Mouse (Mus musculus): ENCODE results near the gene Nlrc3. TPM values are rescaled to one million over a fixed set of nuclear protein-coding genes. Genes with fewer than 3 reads are reported as not detected.
"Not testable (repeated sequence)": the region's sequence is repeated elsewhere in the genome, so short reads cannot be mapped to it uniquely, and the experiment has no call there.

Gene Nlrc3
- polyA plus RNA-seq (2015; fragmentation: Nextera tagmentation; extraction: Ambion mirVana), result 0.88 and 1.2 TPM in 2 replicates

GRCm38 (mm10) chr16:3976251-3976671 is at the start of gene Nlrc3:
Gene Nlrc3 (minus strand): TSS chr16:3976632.
- peak; percentile 38; the same call in 1 of the 2 replicates for ATAC-seq
- H3K4me2 ChIP-seq (ENCODE audit: low read length), result no peak within 1 kb of the TSS

DNA sequence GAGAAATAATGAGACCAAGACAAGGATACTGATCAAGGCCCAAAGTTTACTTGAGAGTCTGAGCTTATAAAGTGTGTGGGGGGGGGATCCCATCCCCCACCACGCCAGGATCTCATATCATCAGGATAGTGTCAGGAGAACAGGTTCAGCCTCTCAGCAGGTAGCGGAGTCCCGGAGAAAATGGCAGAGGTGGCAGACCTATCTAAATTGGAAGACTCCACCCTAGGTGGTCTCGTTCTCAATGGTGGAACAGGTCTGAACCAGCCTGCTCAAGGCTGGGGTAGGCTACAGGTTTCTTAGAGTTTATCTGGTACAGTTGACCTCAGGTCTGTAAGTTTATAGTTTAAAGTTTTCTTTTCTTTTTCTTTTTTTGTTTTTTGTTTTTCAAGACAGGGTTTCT is 46.3 kb upstream of the Nlrc3 start:
- no peaks in the 10 kb centered on the region for H3K36me3 ChIP-seq (ENCODE audit: control insufficient read depth, insufficient read depth)

More at GRCm38 (mm10) chr16:3976251-3976671, at the start of gene Nlrc3:
- Histone ChIP-seq H3K9ac (replicated peaks; ENCODE audit: low read depth, low read length) (no peak within 1 kb of the TSS), H3K4me3 (replicated peaks; ENCODE audit: low read length) (no peak within 1 kb of the TSS), H3K36me3 (ENCODE audit: control insufficient read depth, insufficient read depth) (peaks cover 23% of the 10 kb centered on the region), H3K9me3 (ENCODE audit: control insufficient read depth, low read length) (no peaks in the 10 kb centered on the region), H3K27me3 (replicated peaks; ENCODE audit: control insufficient read depth, insufficient read depth, low read length) (no peaks in the 10 kb centered on the region), H3K27ac (ENCODE audit: low read length) (no peak within 1 kb of the TSS), H3K4me1 (replicated peaks; ENCODE audit: control insufficient read depth, insufficient read depth, low read length) (no peaks in the 10 kb centered on the region)
- 82% methylated on average over 4 of the region's 4 CpGs for WGBS

DNA sequence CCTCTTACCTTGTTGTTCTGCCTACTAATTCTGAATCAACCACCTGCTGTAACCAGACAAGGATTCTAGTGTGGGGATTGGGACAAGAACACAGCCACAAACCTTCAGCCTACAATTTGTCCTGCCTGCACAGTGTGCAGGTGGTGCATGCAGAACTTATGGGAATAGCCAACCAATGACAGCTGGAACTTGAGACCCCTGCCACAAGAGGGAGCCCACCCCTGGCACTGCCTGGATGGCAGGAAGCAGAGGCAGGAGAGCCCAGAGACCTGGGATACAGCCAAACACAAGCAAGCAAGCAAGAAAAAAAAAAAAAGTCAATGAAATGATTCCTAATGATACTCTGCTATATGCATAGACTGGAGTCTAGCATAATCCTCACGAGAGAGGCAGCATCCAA is 44.8 kb upstream of the Nlrc3 start:
- H3K9ac ChIP-seq (replicated peaks; ENCODE audit: low read depth, low read length), result no peak overlapping the region
- H3K27me3 ChIP-seq (replicated peaks; ENCODE audit: control insufficient read depth, insufficient read depth, low read length), result no peaks in the 10 kb centered on the region
- no peak for ATAC-seq
- H3K27ac ChIP-seq (ENCODE audit: low read length), result no peak overlapping the region
- H3K36me3 ChIP-seq (ENCODE audit: control insufficient read depth, insufficient read depth), result no peaks in the 10 kb centered on the region
- 78% methylated on average over 1 of the region's 1 CpGs for whole genome bisulfite sequencing
- no peak overlapping the region for H3K4me3 ChIP-seq (replicated peaks; ENCODE audit: low read length)
- no peaks in the 10 kb centered on the region for H3K9me3 ChIP-seq (ENCODE audit: control insufficient read depth, low read length)
- no peak overlapping the region for H3K4me2 ChIP-seq (ENCODE audit: low read length)
- no peaks in the 10 kb centered on the region for H3K4me1 ChIP-seq (replicated peaks; ENCODE audit: control insufficient read depth, insufficient read depth, low read length)

More for the DNA sequence above, 46.3 kb upstream of the Nlrc3 start:
- Histone ChIP-seq H3K4me2 (ENCODE audit: low read length) (no peak overlapping the region), H3K27ac (ENCODE audit: low read length) (no peak overlapping the region), H3K4me3 (replicated peaks; ENCODE audit: low read length) (no peak overlapping the region), H3K9ac (replicated peaks; ENCODE audit: low read depth, low read length) (no peak overlapping the region), H3K27me3 (replicated peaks; ENCODE audit: control insufficient read depth, insufficient read depth, low read length) (no peaks in the 10 kb centered on the region), H3K9me3 (ENCODE audit: control insufficient read depth, low read length) (no peaks in the 10 kb centered on the region), H3K4me1 (replicated peaks; ENCODE audit: control insufficient read depth, insufficient read depth, low read length) (no peaks in the 10 kb centered on the region)
- WGBS, result 72% methylated on average over 4 of the region's 4 CpGs
- no peak for ATAC-seq

GRCm38 (mm10) chr16:4017466-4017865 is 41.0 kb upstream of the Nlrc3 start:
- not testable (repeated sequence) for H3K9me3 ChIP-seq (ENCODE audit: control insufficient read depth, low read length); H3K36me3 ChIP-seq (ENCODE audit: control insufficient read depth, insufficient read depth); H3K4me3 ChIP-seq (replicated peaks; ENCODE audit: low read length); H3K9ac ChIP-seq (replicated peaks; ENCODE audit: low read depth, low read length); H3K4me1 ChIP-seq (replicated peaks; ENCODE audit: control insufficient read depth, insufficient read depth, low read length); H3K27ac ChIP-seq (ENCODE audit: low read length); H3K27me3 ChIP-seq (replicated peaks; ENCODE audit: control insufficient read depth, insufficient read depth, low read length); H3K4me2 ChIP-seq (ENCODE audit: low read length); ATAC-seq
- 81% methylated on average over 6 of the region's 6 CpGs for WGBS

DNA sequence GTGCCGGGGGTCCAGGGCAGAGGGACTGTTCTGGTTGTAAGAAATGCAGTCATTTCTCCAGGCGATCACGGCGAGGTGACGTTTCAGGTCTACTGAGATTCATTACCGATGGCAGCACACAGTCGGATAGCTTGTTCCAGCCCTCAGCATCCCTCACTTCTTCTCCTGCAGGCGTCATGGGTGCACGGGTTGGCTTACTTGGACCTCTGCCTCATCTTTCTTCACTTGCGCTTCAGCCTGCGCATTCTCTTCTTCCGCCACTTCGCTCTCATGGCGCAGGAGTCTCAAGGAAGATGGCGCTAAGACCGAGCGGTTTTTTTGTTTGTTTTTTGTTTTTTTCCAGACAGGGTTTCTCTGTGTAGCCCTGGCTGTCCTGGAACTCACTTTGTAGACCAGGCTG is 40.4 kb upstream of the Nlrc3 start:
- H3K9me3 ChIP-seq (ENCODE audit: control insufficient read depth, low read length); H3K4me1 ChIP-seq (replicated peaks; ENCODE audit: control insufficient read depth, insufficient read depth, low read length); H3K27me3 ChIP-seq (replicated peaks; ENCODE audit: control insufficient read depth, insufficient read depth, low read length); H3K4me2 ChIP-seq (ENCODE audit: low read length); H3K4me3 ChIP-seq (replicated peaks; ENCODE audit: low read length); H3K27ac ChIP-seq (ENCODE audit: low read length); ATAC-seq; H3K9ac ChIP-seq (replicated peaks; ENCODE audit: low read depth, low read length); H3K36me3 ChIP-seq (ENCODE audit: control insufficient read depth, insufficient read depth): not testable (repeated sequence)
- WGBS, result 81% methylated on average over 17 of the region's 17 CpGs

DNA sequence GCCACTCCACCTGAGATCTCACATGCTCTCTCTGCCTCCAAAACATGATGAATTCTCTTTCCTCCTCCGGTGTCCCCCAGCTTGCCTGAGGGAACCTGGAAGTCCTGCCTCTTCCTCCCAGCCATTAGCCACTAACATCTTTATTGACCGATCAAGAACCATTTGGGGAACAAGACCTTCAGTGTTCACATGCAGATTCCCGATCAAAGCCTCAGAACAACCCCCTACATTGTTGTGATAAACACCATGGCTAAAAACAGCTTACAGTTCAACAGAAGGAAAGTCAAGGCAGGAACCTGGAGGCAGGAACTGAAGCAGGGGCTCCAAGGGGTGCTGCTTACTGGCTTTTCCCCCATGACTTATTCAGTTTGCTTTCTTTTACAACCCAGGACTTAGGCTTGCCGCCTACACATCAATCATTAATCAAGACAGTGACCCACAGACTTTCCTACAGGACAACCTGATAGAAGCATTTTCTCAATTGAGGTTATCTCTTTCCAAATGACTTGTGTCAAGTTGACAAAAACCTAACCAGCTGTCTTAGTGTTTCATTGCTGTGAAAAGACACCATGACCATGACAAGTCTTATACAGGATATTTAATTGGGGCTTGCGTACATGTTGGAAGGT is 37.7 kb upstream of the Nlrc3 start:
- no peaks in the 10 kb centered on the region for H3K36me3 ChIP-seq (ENCODE audit: control insufficient read depth, insufficient read depth)
- 86% methylated on average over 5 of the region's 5 CpGs for WGBS
- H3K9ac ChIP-seq (replicated peaks; ENCODE audit: low read depth, low read length), result no peak overlapping the region
- H3K4me1 ChIP-seq (replicated peaks; ENCODE audit: control insufficient read depth, insufficient read depth, low read length), result no peaks in the 10 kb centered on the region
- H3K9me3 ChIP-seq (ENCODE audit: control insufficient read depth, low read length), result no peaks in the 10 kb centered on the region
- no peak for ATAC-seq
- H3K27ac ChIP-seq (ENCODE audit: low read length), result no peak overlapping the region
- H3K4me3 ChIP-seq (replicated peaks; ENCODE audit: low read length), result no peak overlapping the region
- no peak overlapping the region for H3K4me2 ChIP-seq (ENCODE audit: low read length)
- H3K27me3 ChIP-seq (replicated peaks; ENCODE audit: control insufficient read depth, insufficient read depth, low read length), result no peaks in the 10 kb centered on the region

DNA sequence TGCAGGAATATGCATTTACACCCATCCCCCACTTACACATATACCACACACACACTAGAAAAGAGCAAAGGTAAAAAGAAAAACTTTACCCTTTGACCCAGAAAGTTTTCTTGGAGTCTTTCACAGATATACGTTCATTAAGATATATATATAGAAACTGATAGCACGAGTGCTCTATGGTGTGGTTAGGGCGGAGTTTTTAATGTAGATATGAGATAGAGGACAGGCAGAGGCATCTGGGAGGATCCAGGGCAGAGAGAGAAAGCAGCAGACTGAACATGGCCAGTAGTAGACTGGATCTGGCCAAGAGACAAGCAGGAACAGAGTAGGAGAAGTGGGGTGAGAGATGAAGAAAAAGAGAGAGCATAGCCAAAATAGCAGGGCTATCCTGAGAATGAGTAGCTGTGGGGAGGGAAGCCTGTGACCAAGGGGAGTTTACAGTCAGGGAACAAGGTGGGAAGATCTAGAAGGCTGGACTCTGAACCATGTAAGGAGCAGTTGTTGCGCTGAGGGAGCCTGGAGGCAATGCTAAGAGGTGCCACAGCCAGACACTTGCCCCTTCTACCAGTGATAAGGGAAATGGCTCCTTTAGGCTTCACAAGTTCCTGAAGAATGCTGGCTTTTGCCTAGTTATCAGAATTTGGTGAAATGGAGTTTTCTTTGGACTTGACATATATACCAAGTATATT is 36.6 kb upstream of the Nlrc3 start:
- H3K4me3 ChIP-seq (replicated peaks; ENCODE audit: low read length), result no peak overlapping the region
- no peak overlapping the region for H3K4me2 ChIP-seq (ENCODE audit: low read length)
- H3K9ac ChIP-seq (replicated peaks; ENCODE audit: low read depth, low read length), result no peak overlapping the region
- no peaks in the 10 kb centered on the region for H3K36me3 ChIP-seq (ENCODE audit: control insufficient read depth, insufficient read depth)
- no peaks in the 10 kb centered on the region for H3K4me1 ChIP-seq (replicated peaks; ENCODE audit: control insufficient read depth, insufficient read depth, low read length)
- no peaks in the 10 kb centered on the region for H3K9me3 ChIP-seq (ENCODE audit: control insufficient read depth, low read length)
- H3K27me3 ChIP-seq (replicated peaks; ENCODE audit: control insufficient read depth, insufficient read depth, low read length), result no peaks in the 10 kb centered on the region
- 80% methylated on average over 4 of the region's 4 CpGs for WGBS
- ATAC-seq, result no peak
- no peak overlapping the region for H3K27ac ChIP-seq (ENCODE audit: low read length)

DNA sequence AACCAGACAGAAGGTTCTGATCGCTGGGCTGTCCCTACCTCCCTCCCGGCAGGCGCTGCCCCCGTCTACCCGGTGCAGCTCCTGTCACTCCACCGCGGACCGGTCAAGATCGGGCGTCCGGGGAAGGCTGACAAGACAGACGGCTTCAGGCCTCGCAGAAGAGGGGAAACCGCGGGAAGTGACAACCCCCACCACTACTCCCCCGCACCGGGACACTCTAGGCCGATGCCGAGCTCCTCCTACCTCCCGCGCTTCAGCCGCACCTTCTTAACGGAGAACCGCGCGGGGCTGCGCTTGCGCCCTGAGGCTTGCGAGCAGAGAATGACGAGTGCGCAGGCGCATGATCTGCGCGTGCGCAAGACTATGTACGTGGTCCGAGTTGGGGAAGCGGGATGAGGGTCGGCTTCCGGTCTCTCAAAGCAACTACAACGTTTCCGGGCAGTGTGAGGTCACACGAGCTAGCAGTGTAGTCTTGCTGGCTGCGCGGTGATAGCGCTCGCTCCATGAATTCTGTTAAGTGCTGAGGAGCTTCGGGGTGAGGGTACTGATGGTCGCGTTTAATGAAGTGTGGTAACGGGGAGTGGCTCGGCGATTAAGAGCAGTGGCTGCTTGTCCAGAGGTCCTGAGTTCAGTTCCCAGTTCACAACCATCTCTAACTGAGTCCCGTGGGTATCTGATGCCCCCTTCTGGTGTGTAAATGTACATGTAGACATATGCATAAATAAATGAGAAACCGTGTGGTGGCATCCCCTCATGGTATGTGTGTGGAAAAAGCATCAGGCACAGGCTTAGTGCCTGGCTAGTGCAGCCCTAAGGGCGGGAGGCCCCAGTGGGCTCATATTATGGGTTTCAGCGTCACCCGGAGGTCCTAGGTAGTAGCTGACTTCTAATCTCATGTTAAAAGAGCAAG is 27.3 kb upstream of the Nlrc3 start, which contains the start of gene Slx4:
Gene Slx4, minus strand, starts transcription at position 282 of the 910 bp plus-strand sequence.
- Histone ChIP-seq H3K4me3 (replicated peaks; ENCODE audit: low read length) (peak within 1 kb of the TSS; percentile 88), H3K9ac (replicated peaks; ENCODE audit: low read depth, low read length) (peak within 1 kb of the TSS; percentile 84), H3K4me2 (ENCODE audit: low read length) (peak within 1 kb of the TSS; percentile 87), H3K4me1 (replicated peaks; ENCODE audit: control insufficient read depth, insufficient read depth, low read length) (peaks cover 15% of the 10 kb centered on the region), H3K27ac (ENCODE audit: low read length) (peak within 1 kb of the TSS; percentile 87), H3K9me3 (ENCODE audit: control insufficient read depth, low read length) (no peaks in the 10 kb centered on the region; the same call in 1 of the 2 replicates), H3K27me3 (replicated peaks; ENCODE audit: control insufficient read depth, insufficient read depth, low read length) (no peaks in the 10 kb centered on the region), H3K36me3 (ENCODE audit: control insufficient read depth, insufficient read depth) (peaks cover 7% of the 10 kb centered on the region; the same call in 1 of the 2 replicates)
- under 1% methylated on average over 58 of the region's 58 CpGs for WGBS
- peak; percentile 97 for ATAC-seq

- Histone ChIP-seq H3K4me2 (ENCODE audit: low read length) (no peak overlapping the region), H3K36me3 (ENCODE audit: control insufficient read depth, insufficient read depth) (peaks cover 61% of the 10 kb centered on the region)
- WGBS, result 90% methylated on average over 4 of the region's 4 CpGs
These were observed 12.0 kb upstream of the Nlrc3 start for GRCm38 (mm10) chr16:3988410-3988809.

More at GRCm38 (mm10) chr16:3988410-3988809, 12.0 kb upstream of the Nlrc3 start:
- Histone ChIP-seq H3K4me3 (replicated peaks; ENCODE audit: low read length) (no peak overlapping the region), H3K27me3 (replicated peaks; ENCODE audit: control insufficient read depth, insufficient read depth, low read length) (no peaks in the 10 kb centered on the region), H3K4me1 (replicated peaks; ENCODE audit: control insufficient read depth, insufficient read depth, low read length) (no peaks in the 10 kb centered on the region), H3K9ac (replicated peaks; ENCODE audit: low read depth, low read length) (no peak overlapping the region), H3K27ac (ENCODE audit: low read length) (no peak overlapping the region), H3K9me3 (ENCODE audit: control insufficient read depth, low read length) (no peaks in the 10 kb centered on the region)
- ATAC-seq, result no peak
